Mouse (Mus musculus) neural tube, embryonic 15.5 days (tissue): Measurements from ENCODE around the gene Iqcg. TPM values are rescaled to one million over a fixed set of nuclear protein-coding genes. Genes with fewer than 3 reads are reported as not detected.

Source experiments
- ATAC-seq: fragments of 200-750 bp; cut with Nextera tagmentation; 2 replicates; pipeline ENCODE4 v1.8.0; 2017; ENCODE audit warnings: mild to moderate bottlenecking, moderate TSS enrichment, moderate library complexity; ENCODE audit not compliant: low FRiP score
- H3K27ac ChIP-seq: fragments of 300-500 bp; sonication (generic); replicated peaks from 2 replicates; pipeline ENCODE4 v1.5.1; 2015; ENCODE audit warnings: mild to moderate bottlenecking, inconsistent platforms
- H3K27me3 ChIP-seq: fragments of 300-500 bp; sonication (generic); replicated peaks from 2 replicates; pipeline ENCODE4 v1.6.1; 2015; ENCODE audit warnings: inconsistent platforms
- H3K36me3 ChIP-seq: fragments of 300-500 bp; sonication (generic); 2 replicates; pipeline ENCODE4 v1.6.1; 2015; ENCODE audit warnings: inconsistent platforms
- H3K4me1 ChIP-seq: fragments of 300-500 bp; sonication (generic); 2 replicates; pipeline ENCODE4 v1.6.1; 2015; ENCODE audit warnings: inconsistent platforms
- H3K4me2 ChIP-seq: fragments of 300-500 bp; sonication (generic); 2 replicates; pipeline ENCODE4 v1.6.1; 2015; ENCODE audit warnings: inconsistent platforms, mild to moderate bottlenecking, moderate library complexity
- H3K4me3 ChIP-seq: fragments of 300-500 bp; sonication (generic); replicated peaks from 2 replicates; pipeline ENCODE4 v1.5.1; 2015; ENCODE audit warnings: mild to moderate bottlenecking, inconsistent platforms
- H3K9ac ChIP-seq: fragments of 300-500 bp; sonication (generic); replicated peaks from 2 replicates; pipeline ENCODE4 v1.6.1; 2015; ENCODE audit warnings: mild to moderate bottlenecking, inconsistent platforms
- H3K9me3 ChIP-seq: fragments of 300-500 bp; sonication (generic); replicated peaks from 2 replicates; pipeline ENCODE4 v1.6.1; 2016; ENCODE audit warnings: inconsistent platforms
- WGBS: fragments of 180-500 bp; shearing (Covaris S2); methylation state at CpG from one replicate; pipeline ENCODE4 v1.1.7; 2015; ENCODE audit warnings: mixed read lengths; 5-methylcytosine and 5-hydroxymethylcytosine counted together
- polyA plus RNA-seq: library from polyadenylated mRNA; unstranded; fragments of >200 nt; fragmentation: Nextera tagmentation; extraction: Ambion mirVana; gene quantifications from 2 replicates; pipeline ENCODE4 v1.2.1, GENCODE M21; 2015

Gene Iqcg
- polyA plus RNA-seq, 1 experiment from 2014 or later = 5.0 TPM

DNA sequence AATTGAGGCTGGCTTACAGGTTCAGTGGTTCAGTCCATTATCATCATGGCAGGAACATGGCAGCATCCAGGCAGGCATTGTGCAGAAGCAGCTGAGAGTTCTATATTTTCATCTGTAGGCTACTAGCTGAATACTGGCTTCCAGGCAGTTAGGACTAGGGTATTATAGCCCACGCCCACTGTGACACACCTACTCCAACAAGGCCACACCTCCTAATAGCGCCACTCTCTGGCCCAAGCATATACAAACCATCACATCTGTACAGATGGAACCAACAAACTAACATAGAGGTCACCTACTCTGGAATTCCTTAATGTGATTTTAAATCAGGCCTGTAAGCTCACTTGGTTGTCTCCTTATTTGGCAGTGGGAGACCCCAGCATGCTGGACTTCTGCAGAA lies 7.3 kb downstream of the Iqcg start:
- Histone ChIP-seq H3K27ac (no peak overlapping the region), H3K4me2 (no peak overlapping the region), H3K36me3 (no peaks in the 10 kb centered on the region), H3K4me1 (no peaks in the 10 kb centered on the region), H3K9ac (no peak overlapping the region), H3K4me3 (no peak overlapping the region), H3K27me3 (no peaks in the 10 kb centered on the region), H3K9me3 (no peaks in the 10 kb centered on the region)
- no peak for ATAC-seq
- 88% methylated on average over 2 of the region's 2 CpGs for WGBS

- Histone ChIP-seq H3K27me3 (no peaks in the 10 kb centered on the region), H3K9ac (no peak overlapping the region), H3K36me3 (no peaks in the 10 kb centered on the region), H3K27ac (no peak overlapping the region), H3K4me2 (no peak overlapping the region), H3K9me3 (no peaks in the 10 kb centered on the region), H3K4me3 (no peak overlapping the region), H3K4me1 (no peaks in the 10 kb centered on the region)
- ATAC-seq = no peak
- WGBS = 88% methylated on average over 1 of the region's 1 CpGs
Observed at GRCm38 (mm10) chr16:33048004-33048403, 8.0 kb downstream of the Iqcg start.

DNA sequence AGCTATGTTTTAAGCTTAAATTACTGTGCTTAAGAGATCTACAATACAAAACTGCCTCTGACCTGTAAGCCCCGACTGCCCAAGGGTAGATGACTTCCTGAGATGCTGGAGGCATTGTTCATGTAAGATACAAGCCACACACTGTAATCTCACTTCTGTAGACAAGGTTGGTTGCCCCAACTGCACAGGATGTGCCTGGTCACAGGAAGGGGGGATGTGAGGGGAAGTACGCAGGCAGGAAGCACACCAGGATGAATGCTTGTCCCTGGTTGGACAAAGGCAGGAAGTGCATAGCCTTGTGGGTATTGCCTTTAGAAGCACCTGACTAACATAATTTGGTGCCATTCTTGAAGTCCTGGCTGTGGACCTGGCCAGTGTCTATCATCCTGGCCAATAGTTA lies 12.8 kb downstream of the Iqcg start:
- Histone ChIP-seq H3K4me2 (no peak overlapping the region), H3K36me3 (no peaks in the 10 kb centered on the region), H3K4me1 (no peaks in the 10 kb centered on the region), H3K27me3 (no peaks in the 10 kb centered on the region), H3K9me3 (no peaks in the 10 kb centered on the region), H3K9ac (no peak overlapping the region), H3K27ac (no peak overlapping the region), H3K4me3 (no peak overlapping the region)
- WGBS = 78% methylated on average over 2 of the region's 2 CpGs
- ATAC-seq = no peak

DNA sequence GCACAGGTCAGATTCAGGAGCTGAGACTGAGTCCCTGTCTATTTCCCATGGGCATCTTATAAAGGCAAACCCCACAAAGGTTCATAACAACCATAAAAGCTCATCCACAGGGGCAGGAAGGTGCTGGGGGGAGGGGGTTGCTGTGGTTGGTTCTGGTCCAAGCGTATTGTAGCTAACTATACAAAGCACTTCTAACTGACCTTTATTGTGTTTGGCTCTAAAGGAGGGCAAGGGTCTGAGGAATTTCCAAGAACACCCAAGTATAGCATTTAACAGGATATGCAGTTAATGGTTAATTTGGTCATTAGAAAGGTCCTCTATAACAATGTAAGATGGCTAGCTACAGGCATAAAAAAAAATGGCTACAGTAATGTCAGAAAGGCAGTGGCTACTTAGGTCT lies 13.3 kb downstream of the Iqcg start:
- Histone ChIP-seq H3K27me3 (no peaks in the 10 kb centered on the region), H3K4me2 (no peak overlapping the region), H3K9ac (no peak overlapping the region), H3K36me3 (no peaks in the 10 kb centered on the region), H3K4me3 (no peak overlapping the region), H3K27ac (no peak overlapping the region), H3K9me3 (no peaks in the 10 kb centered on the region), H3K4me1 (no peaks in the 10 kb centered on the region)
- ATAC-seq = no peak
- WGBS = 65% methylated on average over 1 of the region's 1 CpGs

DNA sequence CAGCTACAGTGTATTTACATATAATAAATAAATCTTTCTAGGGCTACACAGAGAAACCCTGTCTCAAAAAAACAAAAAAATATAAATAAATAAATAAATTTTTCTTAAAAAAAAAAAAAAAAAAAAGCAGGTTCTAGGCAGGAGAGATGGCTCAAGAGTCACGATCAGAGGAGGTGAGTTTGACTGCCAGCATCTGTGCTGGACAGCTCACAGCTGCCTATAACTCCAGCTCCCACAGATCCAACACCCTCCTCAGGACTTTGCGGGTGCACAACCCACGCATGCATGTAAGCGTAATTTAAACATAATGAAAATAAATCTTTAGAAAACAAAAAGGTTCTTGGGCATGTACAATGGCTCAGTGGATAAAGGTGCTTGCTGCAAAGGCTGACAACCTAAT lies 20.0 kb downstream of the Iqcg start:
- WGBS = 88% methylated on average over 4 of the region's 4 CpGs
- Histone ChIP-seq H3K27ac (no peak overlapping the region), H3K4me1 (no peaks in the 10 kb centered on the region), H3K4me3 (no peak overlapping the region), H3K27me3 (no peaks in the 10 kb centered on the region), H3K36me3 (no peaks in the 10 kb centered on the region), H3K4me2 (no peak overlapping the region), H3K9me3 (no peaks in the 10 kb centered on the region), H3K9ac (no peak overlapping the region)
- ATAC-seq = no peak

DNA sequence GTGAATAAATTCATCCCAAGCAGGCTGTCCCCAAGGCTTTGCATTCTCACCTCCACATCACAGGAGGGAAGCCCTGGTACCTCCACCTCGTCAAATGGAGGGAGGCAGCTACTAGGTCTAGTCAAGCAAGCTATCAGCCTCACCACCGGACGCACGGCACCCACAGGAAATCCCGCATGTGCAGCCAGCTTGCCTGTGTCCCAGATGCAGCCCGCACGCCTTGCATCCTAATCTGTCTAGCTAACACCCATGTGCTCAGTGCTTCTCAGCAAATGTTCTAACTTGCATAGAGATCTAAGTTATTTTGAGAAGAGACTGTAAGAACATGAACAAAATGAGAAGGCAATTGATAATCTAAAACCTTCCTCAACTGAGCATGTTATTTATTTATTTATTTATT lies 29.7 kb downstream of the Iqcg start:
- Histone ChIP-seq H3K4me2 (no peak overlapping the region), H3K27ac (no peak overlapping the region), H3K4me1 (no peaks in the 10 kb centered on the region), H3K9me3 (no peaks in the 10 kb centered on the region), H3K36me3 (no peaks in the 10 kb centered on the region), H3K9ac (no peak overlapping the region), H3K27me3 (no peaks in the 10 kb centered on the region), H3K4me3 (no peak overlapping the region)
- WGBS = 95% methylated on average over 7 of the region's 7 CpGs
- no peak for ATAC-seq

DNA sequence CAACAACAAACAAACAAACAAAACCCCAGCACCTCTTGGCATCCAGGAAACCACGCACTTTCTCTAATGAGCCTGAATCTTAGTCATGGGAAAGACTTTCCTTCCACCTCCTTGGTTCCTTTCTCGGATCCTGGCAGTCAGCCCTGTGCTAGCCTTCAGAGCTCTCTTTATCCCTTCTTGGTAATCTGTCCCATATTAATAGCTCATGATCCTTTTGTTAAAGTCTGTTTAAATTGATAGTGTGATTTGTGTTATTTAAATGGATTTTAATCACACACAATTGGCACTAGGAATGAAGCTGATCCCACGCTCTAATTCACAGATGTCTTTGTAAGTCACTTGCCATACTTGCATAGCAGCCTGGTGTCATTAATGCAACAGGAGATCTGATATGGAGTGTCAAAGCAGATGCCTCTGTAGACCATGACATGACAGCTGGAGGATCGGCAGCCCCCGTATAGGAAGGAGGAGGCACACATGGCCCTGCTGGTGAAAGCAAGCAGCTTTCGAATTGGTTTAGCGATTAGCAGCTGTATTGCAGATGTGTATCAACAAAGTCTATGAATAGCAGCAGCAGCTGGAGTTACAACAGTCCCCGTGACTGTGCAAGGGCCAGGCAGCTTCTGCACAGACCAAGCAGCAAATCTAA lies 31.4 kb downstream of the Iqcg start:
- no peak overlapping the region for H3K9ac ChIP-seq
- ATAC-seq = no peak
- 80% methylated on average over 8 of the region's 8 CpGs for WGBS

GRCm38 (mm10) chr16:33023750-33024149 lies 32.3 kb downstream of the Iqcg start:
- H3K9ac ChIP-seq = no peak overlapping the region
- no peaks in the 10 kb centered on the region for H3K9me3 ChIP-seq
- H3K4me3 ChIP-seq = no peak overlapping the region
- H3K36me3 ChIP-seq = no peaks in the 10 kb centered on the region
- no peak for ATAC-seq
- H3K27ac ChIP-seq = no peak overlapping the region
- H3K4me2 ChIP-seq = no peak overlapping the region
- no peaks in the 10 kb centered on the region for H3K27me3 ChIP-seq
- no peaks in the 10 kb centered on the region for H3K4me1 ChIP-seq
- 5% methylated on average over 4 of the region's 4 CpGs for WGBS

More for the DNA sequence above, 31.4 kb downstream of the Iqcg start:
- no peak overlapping the region for H3K27ac ChIP-seq
- H3K4me3 ChIP-seq = no peak overlapping the region
- no peaks in the 10 kb centered on the region for H3K27me3 ChIP-seq
- H3K9me3 ChIP-seq = no peaks in the 10 kb centered on the region
- no peaks in the 10 kb centered on the region for H3K36me3 ChIP-seq
- no peaks in the 10 kb centered on the region for H3K4me1 ChIP-seq
- no peak overlapping the region for H3K4me2 ChIP-seq

DNA sequence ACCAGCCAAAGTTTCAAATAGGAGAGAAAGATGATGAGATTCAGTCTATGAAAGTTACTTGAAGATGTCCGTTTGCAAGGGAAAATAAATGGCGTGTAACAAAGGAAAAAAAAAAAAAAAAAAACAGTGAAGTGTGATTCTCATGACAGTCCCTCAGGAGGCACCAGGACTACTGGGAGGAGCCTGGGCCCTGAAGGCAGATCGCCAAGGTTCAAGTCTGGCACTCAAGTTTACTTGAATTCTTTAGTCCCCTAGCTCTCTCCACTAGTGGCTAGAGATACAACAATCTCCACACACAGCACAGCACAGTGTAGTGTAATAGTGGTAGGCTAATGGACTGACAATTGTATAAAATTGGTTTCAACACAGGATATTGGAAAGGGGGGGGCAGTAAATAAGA lies 34.6 kb downstream of the Iqcg start:
- Histone ChIP-seq H3K27ac (no peak overlapping the region), H3K27me3 (no peaks in the 10 kb centered on the region), H3K9me3 (no peaks in the 10 kb centered on the region), H3K4me3 (no peak overlapping the region), H3K4me1 (no peaks in the 10 kb centered on the region), H3K9ac (no peak overlapping the region), H3K4me2 (no peak overlapping the region), H3K36me3 (no peaks in the 10 kb centered on the region)
- ATAC-seq = no peak
- 81% methylated on average over 3 of the region's 3 CpGs for WGBS

GRCm38 (mm10) chr16:33019117-33019770 lies 36.8 kb downstream of the Iqcg start:
- no peak overlapping the region for H3K9ac ChIP-seq
- ATAC-seq = no peak
- no peak overlapping the region for H3K4me3 ChIP-seq
- no peaks in the 10 kb centered on the region for H3K27me3 ChIP-seq
- 80% methylated on average over 21 of the region's 21 CpGs for WGBS
- no peak overlapping the region for H3K4me2 ChIP-seq
- no peak overlapping the region for H3K27ac ChIP-seq
- H3K4me1 ChIP-seq = no peaks in the 10 kb centered on the region
- H3K9me3 ChIP-seq = no peaks in the 10 kb centered on the region
- 0 out of 2 replicates have a peak, but pooled peaks cover 3% of the 10 kb centered on the region for H3K36me3 ChIP-seq

GRCm38 (mm10) chr16:33017677-33018349 lies 38.2 kb downstream of the Iqcg start:
- ATAC-seq = no peak
- Histone ChIP-seq H3K4me2 (no peak overlapping the region), H3K9ac (no peak overlapping the region), H3K36me3 (peaks cover 16% of the 10 kb centered on the region), H3K27me3 (no peaks in the 10 kb centered on the region), H3K4me1 (no peaks in the 10 kb centered on the region), H3K4me3 (no peak overlapping the region), H3K9me3 (no peaks in the 10 kb centered on the region), H3K27ac (no peak overlapping the region)
- 93% methylated on average over 5 of the region's 5 CpGs for WGBS

DNA sequence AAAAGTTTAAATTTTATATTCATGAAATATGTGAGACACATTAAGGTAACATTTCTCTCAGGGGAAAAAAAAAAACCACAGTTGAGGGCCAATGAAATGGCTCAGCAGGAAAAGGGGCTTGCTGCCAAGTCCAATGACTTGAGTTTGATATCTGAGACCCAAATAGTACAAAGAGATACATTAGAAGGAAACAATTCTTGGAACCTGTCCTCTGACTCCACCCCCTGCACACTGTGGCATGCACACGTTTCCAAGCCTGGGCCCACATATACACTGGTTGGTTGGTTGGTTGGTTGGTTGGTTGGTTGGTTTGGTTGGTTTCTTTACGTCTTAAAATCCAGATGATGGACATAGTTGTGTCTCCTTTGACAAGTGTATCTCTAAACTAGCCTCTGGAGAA lies 40.0 kb downstream of the Iqcg start:
- H3K4me1 ChIP-seq = no peaks in the 10 kb centered on the region
- H3K4me2 ChIP-seq = no peak overlapping the region
- no peaks in the 10 kb centered on the region for H3K9me3 ChIP-seq
- no peaks in the 10 kb centered on the region for H3K27me3 ChIP-seq
- H3K9ac ChIP-seq = no peak overlapping the region
- 92% methylated on average over 2 of the region's 2 CpGs for WGBS
- no peak overlapping the region for H3K4me3 ChIP-seq
- peaks cover 23% of the 10 kb centered on the region for H3K36me3 ChIP-seq
- no peak overlapping the region for H3K27ac ChIP-seq
- no peak for ATAC-seq
